Mouse (Mus musculus): ENCODE data around the gene Slc35a3. TPM values are rescaled to one million over a fixed set of nuclear protein-coding genes. Genes with fewer than 3 reads are reported as not detected.

The Slc35a3 gene
- polyA plus RNA-seq, 1 experiment from 2014 or later: 13.8 TPM

DNA sequence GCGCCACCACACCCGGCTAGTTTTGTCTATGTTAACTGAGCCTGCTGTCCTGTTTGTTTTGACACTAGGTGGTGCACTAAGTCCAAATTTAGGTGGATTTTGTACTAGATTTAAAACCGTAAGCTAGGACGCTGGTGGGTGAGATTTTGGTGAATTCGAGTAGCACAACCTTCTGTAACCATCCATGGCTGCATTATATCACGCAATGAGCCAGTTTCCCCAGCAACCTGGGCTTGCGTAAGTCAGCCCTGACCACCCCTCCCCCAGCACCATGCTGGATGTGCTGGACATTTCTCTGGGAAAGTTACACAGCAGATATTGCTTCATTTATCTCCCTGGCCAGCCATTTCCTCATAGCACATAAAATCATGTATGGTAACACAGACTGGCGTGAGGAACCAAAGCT lies 24.7 kb upstream of the Slc35a3 start:
- Histone ChIP-seq H3K27ac (replicated peaks in 1 of 2; ENCODE audit: control insufficient read depth in 1 of 2, insufficient read depth in 1 of 2, low read depth in 2 of 2, low read length in 2 of 2) (no peak overlapping the region), H3K4me2 (ENCODE audit: low read length) (no peak overlapping the region), H3K4me1 (ENCODE audit: control insufficient read depth in 2 of 2, insufficient read depth in 2 of 2, low read length in 2 of 2) (no peaks in the 10 kb centered on the region), H3K27me3 (ENCODE audit: control insufficient read depth, insufficient read depth, low read length) (no peaks in the 10 kb centered on the region), H3K36me3 (ENCODE audit: control insufficient read depth, insufficient read depth, low read length) (peaks cover 2% of the 10 kb centered on the region; the same call in 1 of the 2 replicates), H3K4me3 (ENCODE audit: control insufficient read depth in 1 of 2, insufficient read depth in 1 of 2, low read depth in 1 of 2, low read length in 2 of 2) (no peak overlapping the region), H3K9ac (ENCODE audit: low read length) (no peak overlapping the region), H3K9me3 (ENCODE audit: control insufficient read depth, low read length) (no peaks in the 10 kb centered on the region; the same call in 1 of the 2 replicates)
- ATAC-seq (ENCODE audit: insufficient number of reproducible peaks, insufficient read depth, low FRiP score, low read depth): no peak
- 77% methylated on average over 8 of the region's 8 CpGs for WGBS

DNA sequence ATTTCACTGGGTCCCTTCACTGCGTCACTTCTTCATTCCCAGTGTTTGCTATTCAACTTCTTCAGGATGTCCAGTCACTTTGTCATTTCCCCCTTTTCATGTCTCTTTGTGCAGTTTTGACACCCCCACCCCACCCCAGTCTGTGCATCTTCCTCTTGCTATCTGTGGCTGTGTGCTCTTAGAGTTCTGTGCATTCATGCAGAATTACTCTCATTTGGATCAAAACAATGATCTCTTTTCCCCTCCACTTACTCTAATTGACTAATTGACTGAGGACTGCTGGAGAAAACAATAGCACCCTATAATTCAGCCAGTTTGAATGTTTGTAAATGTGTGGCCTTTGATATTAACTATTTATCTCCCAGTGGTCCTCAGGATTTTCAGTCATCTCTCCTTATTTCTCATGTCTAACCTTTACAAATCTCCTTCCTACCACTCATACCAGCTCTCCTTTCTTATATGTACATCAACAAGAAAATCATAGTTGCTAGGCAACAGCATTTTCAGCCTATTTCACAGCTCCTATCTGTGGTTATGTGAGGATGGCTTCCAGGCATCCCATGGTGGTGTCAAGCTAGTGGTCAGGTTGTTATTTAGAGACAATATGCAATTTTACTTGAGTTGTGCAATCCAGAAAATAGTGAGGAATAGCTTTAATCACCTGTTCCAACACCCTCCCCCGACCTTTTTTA lies 17.0 kb upstream of the Slc35a3 start:
- ATAC-seq (ENCODE audit: insufficient number of reproducible peaks, insufficient read depth, low FRiP score, low read depth): no peak
- Histone ChIP-seq H3K27ac (replicated peaks in 1 of 2; ENCODE audit: control insufficient read depth in 1 of 2, insufficient read depth in 1 of 2, low read depth in 2 of 2, low read length in 2 of 2) (no peak overlapping the region), H3K4me3 (ENCODE audit: control insufficient read depth in 1 of 2, insufficient read depth in 1 of 2, low read depth in 1 of 2, low read length in 2 of 2) (no peak overlapping the region), H3K9me3 (ENCODE audit: control insufficient read depth, low read length) (no peaks in the 10 kb centered on the region), H3K4me2 (ENCODE audit: low read length) (no peak overlapping the region), H3K9ac (ENCODE audit: low read length) (no peak overlapping the region), H3K4me1 (ENCODE audit: control insufficient read depth in 2 of 2, insufficient read depth in 2 of 2, low read length in 2 of 2) (peaks cover 6 to 8% of the 10 kb centered on the region in 2 experiments; a peak in 2 of 4 replicates), H3K36me3 (ENCODE audit: control insufficient read depth, insufficient read depth, low read length) (no peaks in the 10 kb centered on the region), H3K27me3 (ENCODE audit: control insufficient read depth, insufficient read depth, low read length) (no peaks in the 10 kb centered on the region)
- 68% methylated on average over 2 of the region's 2 CpGs for WGBS

DNA sequence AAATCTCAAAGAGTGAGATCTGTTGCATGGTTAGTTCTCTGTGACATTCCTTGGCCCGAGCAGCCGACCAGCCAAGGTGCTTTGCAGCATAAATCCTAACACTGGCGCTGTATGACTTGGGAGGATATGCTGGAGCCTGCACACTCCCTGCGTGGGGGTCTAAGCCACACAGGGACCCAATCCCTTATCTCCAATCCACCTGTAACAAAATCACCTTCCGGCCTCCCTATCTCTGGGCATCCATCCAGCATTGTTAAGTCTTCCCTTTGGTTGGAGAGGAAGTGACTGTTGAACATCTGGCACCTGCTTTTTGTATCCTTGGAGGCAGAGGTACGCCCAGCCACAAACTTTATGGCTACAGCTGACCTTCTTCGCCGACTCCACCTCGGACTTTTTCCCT lies 14.2 kb upstream of the Slc35a3 start:
- no peak overlapping the region for H3K27ac ChIP-seq (replicated peaks in 1 of 2; ENCODE audit: control insufficient read depth in 1 of 2, insufficient read depth in 1 of 2, low read depth in 2 of 2, low read length in 2 of 2)
- 53% methylated on average over 9 of the region's 9 CpGs for WGBS

DNA sequence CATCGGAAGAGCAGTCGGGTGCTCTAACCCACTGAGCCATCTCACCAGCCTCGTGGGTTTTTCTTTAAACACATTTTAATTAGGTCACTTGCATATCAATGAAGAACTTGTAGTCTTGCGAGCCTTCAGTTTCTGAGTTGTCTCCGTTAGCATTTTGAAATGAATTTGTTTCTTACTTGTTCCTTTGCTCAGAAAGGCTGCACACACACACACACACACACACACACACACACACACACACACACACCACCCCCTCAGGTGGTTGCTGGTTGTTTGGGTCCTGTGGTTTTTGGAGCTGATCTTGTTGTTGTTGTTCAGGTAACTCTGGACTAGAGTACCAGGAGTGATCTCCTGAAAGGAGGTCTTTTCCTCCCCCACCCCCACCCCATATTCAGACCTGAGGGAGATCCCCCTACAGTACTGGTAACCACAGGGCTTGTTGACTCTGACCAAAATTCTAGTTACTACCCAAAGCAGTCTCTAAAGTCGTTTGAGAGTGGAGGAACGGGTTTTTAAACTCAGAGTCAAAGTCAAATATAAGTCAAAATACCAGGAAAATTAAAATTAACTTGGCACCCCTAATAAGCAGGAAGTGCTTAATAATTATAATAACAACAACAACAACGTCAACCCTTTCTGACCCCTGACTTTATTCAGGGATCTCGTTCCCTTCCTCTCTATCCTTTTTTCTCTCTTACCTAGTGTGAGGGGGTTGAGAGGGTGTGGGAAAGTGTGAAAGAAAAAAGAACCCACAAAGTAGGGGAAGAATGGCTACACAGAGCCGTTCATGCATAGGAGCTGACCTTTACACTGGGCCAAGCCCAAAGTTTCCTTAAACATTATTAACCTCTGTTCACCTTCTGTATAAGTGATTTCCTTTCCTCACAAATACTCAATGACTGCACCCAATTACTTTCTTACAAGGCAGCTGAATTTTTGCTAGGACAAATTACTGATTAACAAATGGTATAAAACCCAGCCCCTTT lies 11.2 kb upstream of the Slc35a3 start:
- ATAC-seq (ENCODE audit: insufficient number of reproducible peaks, insufficient read depth, low FRiP score, low read depth): no peak
- Histone ChIP-seq H3K4me2 (ENCODE audit: low read length) (no peak overlapping the region), H3K36me3 (ENCODE audit: control insufficient read depth, insufficient read depth, low read length) (no peaks in the 10 kb centered on the region), H3K4me1 (ENCODE audit: control insufficient read depth in 2 of 2, insufficient read depth in 2 of 2, low read length in 2 of 2) (peaks cover 6 to 8% of the 10 kb centered on the region in 2 experiments; a peak in 2 of 4 replicates), H3K9me3 (ENCODE audit: control insufficient read depth, low read length) (no peaks in the 10 kb centered on the region), H3K9ac (ENCODE audit: low read length) (no peak overlapping the region), H3K4me3 (ENCODE audit: control insufficient read depth in 1 of 2, insufficient read depth in 1 of 2, low read depth in 1 of 2, low read length in 2 of 2) (no peak overlapping the region), H3K27me3 (ENCODE audit: control insufficient read depth, insufficient read depth, low read length) (no peaks in the 10 kb centered on the region), H3K27ac (replicated peaks in 1 of 2; ENCODE audit: control insufficient read depth in 1 of 2, insufficient read depth in 1 of 2, low read depth in 2 of 2, low read length in 2 of 2) (no peak overlapping the region)
- WGBS: 75% methylated on average over 10 of the region's 10 CpGs

More for the DNA sequence above, 14.2 kb upstream of the Slc35a3 start:
- Histone ChIP-seq H3K4me2 (ENCODE audit: low read length) (0 out of 2 replicates have a peak overlapping the region, but pooled peaks have one; percentile 11), H3K36me3 (ENCODE audit: control insufficient read depth, insufficient read depth, low read length) (no peaks in the 10 kb centered on the region), H3K27me3 (ENCODE audit: control insufficient read depth, insufficient read depth, low read length) (no peaks in the 10 kb centered on the region), H3K4me1 (ENCODE audit: control insufficient read depth in 2 of 2, insufficient read depth in 2 of 2, low read length in 2 of 2) (peaks cover 6 to 8% of the 10 kb centered on the region in 2 experiments; a peak in 2 of 4 replicates), H3K4me3 (ENCODE audit: control insufficient read depth in 1 of 2, insufficient read depth in 1 of 2, low read depth in 1 of 2, low read length in 2 of 2) (no peak overlapping the region), H3K9me3 (ENCODE audit: control insufficient read depth, low read length) (no peaks in the 10 kb centered on the region), H3K9ac (ENCODE audit: low read length) (no peak overlapping the region)
- ATAC-seq (ENCODE audit: insufficient number of reproducible peaks, insufficient read depth, low FRiP score, low read depth): peak; percentile 50

DNA sequence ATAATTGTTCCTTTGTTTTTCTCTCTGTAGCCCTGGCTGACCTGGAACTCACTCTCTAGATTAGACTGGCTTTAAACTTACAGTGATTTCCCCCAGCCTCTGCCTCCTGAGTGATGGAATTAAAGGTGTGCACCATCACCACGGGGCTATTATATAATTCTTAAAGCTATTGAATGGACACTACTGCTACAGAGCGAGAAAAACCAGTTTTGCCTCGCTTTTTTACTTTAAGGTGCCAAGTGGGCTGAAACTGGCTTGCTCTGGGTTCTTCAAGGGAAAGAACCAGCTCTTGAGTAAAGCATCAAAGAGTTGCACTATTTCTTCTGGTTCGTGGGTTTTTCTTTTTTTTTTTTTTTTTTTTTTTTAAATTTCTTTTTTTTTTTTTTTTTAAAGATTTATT lies 10.3 kb upstream of the Slc35a3 start:
- H3K4me2 ChIP-seq (ENCODE audit: low read length): no peak overlapping the region
- H3K27ac ChIP-seq (replicated peaks in 1 of 2; ENCODE audit: control insufficient read depth in 1 of 2, insufficient read depth in 1 of 2, low read depth in 2 of 2, low read length in 2 of 2): no peak overlapping the region
- H3K9me3 ChIP-seq (ENCODE audit: control insufficient read depth, low read length): no peaks in the 10 kb centered on the region
- 80% methylated on average over 4 of the region's 4 CpGs for WGBS
- no peak for ATAC-seq (ENCODE audit: insufficient number of reproducible peaks, insufficient read depth, low FRiP score, low read depth)
- no peaks in the 10 kb centered on the region for H3K27me3 ChIP-seq (ENCODE audit: control insufficient read depth, insufficient read depth, low read length)
- H3K9ac ChIP-seq (ENCODE audit: low read length): no peak overlapping the region
- no peak overlapping the region for H3K4me3 ChIP-seq (ENCODE audit: control insufficient read depth in 1 of 2, insufficient read depth in 1 of 2, low read depth in 1 of 2, low read length in 2 of 2)
- H3K36me3 ChIP-seq (ENCODE audit: control insufficient read depth, insufficient read depth, low read length): no peaks in the 10 kb centered on the region
- peaks cover 6 to 8% of the 10 kb centered on the region in 2 experiments; a peak in 2 of 4 replicates for H3K4me1 ChIP-seq (ENCODE audit: control insufficient read depth in 2 of 2, insufficient read depth in 2 of 2, low read length in 2 of 2)

DNA sequence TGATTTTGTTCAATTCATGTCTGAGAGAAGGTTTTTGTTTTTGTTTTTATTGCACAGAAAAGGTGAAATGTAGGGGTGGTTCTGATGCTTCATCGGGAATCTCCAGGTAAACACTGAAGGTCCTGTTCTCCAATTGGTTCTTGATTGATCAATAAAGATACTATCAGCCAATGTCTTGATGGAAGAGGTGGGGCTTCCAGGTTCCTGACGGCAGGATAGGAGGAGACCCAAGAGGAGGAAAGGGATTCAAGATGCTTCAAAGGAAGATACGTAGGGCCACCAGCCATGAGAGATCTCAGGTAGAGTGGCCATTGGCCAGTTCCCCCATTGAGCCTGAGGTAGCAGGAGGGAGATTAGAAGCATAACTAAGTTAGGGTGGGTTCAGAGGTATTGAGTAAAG lies 6.3 kb upstream of the Slc35a3 start:
- Histone ChIP-seq H3K4me3 (ENCODE audit: control insufficient read depth in 1 of 2, insufficient read depth in 1 of 2, low read depth in 1 of 2, low read length in 2 of 2) (no peak overlapping the region), H3K9ac (ENCODE audit: low read length) (no peak overlapping the region), H3K36me3 (ENCODE audit: control insufficient read depth, insufficient read depth, low read length) (no peaks in the 10 kb centered on the region), H3K9me3 (ENCODE audit: control insufficient read depth, low read length) (no peaks in the 10 kb centered on the region), H3K27me3 (ENCODE audit: control insufficient read depth, insufficient read depth, low read length) (no peaks in the 10 kb centered on the region), H3K4me1 (ENCODE audit: control insufficient read depth in 2 of 2, insufficient read depth in 2 of 2, low read length in 2 of 2) (no peaks in the 10 kb centered on the region; a peak in 1 of 4 replicates), H3K4me2 (ENCODE audit: low read length) (no peak overlapping the region), H3K27ac (replicated peaks in 1 of 2; ENCODE audit: control insufficient read depth in 1 of 2, insufficient read depth in 1 of 2, low read depth in 2 of 2, low read length in 2 of 2) (no peak overlapping the region)
- ATAC-seq (ENCODE audit: insufficient number of reproducible peaks, insufficient read depth, low FRiP score, low read depth): no peak
- 40% methylated on average over 3 of the region's 3 CpGs for WGBS

DNA sequence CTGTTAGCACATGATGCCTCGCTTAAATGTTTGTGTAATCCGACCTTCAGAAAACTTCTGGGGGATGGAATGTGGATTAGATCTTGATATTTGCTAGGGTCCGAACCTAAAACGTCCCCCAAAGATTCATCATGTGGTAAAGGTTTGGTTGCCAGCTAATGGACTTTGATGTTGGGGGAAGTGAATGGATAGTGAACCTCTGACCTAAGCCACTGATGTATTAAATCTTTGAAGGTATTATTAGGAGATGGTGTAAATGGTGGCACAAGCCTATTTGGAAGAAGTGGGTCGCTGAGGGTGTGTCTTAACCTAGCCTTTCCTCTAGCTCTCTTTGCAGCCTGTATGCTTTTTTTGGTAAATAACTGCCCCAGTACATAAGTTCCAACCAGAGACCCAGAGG lies 400 bp upstream of the Slc35a3 start:
- H3K9me3 ChIP-seq (ENCODE audit: control insufficient read depth, low read length): no peaks in the 10 kb centered on the region
- H3K9ac ChIP-seq (ENCODE audit: low read length): peak overlapping the region; percentile 97
- no peaks in the 10 kb centered on the region for H3K36me3 ChIP-seq (ENCODE audit: control insufficient read depth, insufficient read depth, low read length)
- ATAC-seq (ENCODE audit: insufficient number of reproducible peaks, insufficient read depth, low FRiP score, low read depth): no peak
- H3K27ac ChIP-seq (replicated peaks in 1 of 2; ENCODE audit: control insufficient read depth in 1 of 2, insufficient read depth in 1 of 2, low read depth in 2 of 2, low read length in 2 of 2): no peak overlapping the region
- 30% methylated on average over 5 of the region's 5 CpGs for WGBS
- H3K4me2 ChIP-seq (ENCODE audit: low read length): peak overlapping the region; percentile 86
- peak overlapping the region in 1 of 2 experiments; percentile 96; a peak in 3 of 4 replicates for H3K4me3 ChIP-seq (ENCODE audit: control insufficient read depth in 1 of 2, insufficient read depth in 1 of 2, low read depth in 1 of 2, low read length in 2 of 2)
- peaks cover 6 to 14% of the 10 kb centered on the region in 2 experiments for H3K4me1 ChIP-seq (ENCODE audit: control insufficient read depth in 2 of 2, insufficient read depth in 2 of 2, low read length in 2 of 2)
- no peaks in the 10 kb centered on the region for H3K27me3 ChIP-seq (ENCODE audit: control insufficient read depth, insufficient read depth, low read length)

Measured in heart, embryonic 14.5 days (tissue).